Mouse (Mus musculus) kidney, adult 11 months (tissue): ENCODE data around the gene Lipo1.
"Not testable (repeated sequence)": the region's sequence is repeated elsewhere in the genome, so short reads cannot be mapped to it uniquely, and the experiment has no call there.

Source experiments
- DNase-seq: peaks from one replicate; pipeline ENCODE4 v3.0.0; 2022

Gene Lipo1

DNA sequence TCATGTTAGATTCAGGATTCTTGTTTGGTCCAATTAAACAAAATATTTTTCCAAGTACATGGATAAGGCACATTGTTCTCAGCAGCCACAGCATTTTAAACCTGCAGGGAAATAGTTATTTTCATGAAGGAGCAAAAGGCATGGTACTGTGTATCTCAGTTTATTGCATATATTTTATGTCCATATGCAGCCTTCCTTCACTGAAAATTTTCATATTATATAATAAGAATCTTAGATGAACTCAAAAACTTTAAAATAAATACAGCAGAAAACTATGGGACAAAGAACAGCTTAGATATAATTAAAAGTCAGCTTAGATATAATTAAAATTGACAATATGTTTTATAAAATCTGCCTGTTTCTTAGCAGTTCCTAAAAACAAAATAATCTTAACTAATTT, at the start of gene Lipo1:
Lipo1 (minus strand) TSS at position 101 of the 400 bp plus-strand sequence.
- DNase-seq: not testable (repeated sequence)

DNA sequence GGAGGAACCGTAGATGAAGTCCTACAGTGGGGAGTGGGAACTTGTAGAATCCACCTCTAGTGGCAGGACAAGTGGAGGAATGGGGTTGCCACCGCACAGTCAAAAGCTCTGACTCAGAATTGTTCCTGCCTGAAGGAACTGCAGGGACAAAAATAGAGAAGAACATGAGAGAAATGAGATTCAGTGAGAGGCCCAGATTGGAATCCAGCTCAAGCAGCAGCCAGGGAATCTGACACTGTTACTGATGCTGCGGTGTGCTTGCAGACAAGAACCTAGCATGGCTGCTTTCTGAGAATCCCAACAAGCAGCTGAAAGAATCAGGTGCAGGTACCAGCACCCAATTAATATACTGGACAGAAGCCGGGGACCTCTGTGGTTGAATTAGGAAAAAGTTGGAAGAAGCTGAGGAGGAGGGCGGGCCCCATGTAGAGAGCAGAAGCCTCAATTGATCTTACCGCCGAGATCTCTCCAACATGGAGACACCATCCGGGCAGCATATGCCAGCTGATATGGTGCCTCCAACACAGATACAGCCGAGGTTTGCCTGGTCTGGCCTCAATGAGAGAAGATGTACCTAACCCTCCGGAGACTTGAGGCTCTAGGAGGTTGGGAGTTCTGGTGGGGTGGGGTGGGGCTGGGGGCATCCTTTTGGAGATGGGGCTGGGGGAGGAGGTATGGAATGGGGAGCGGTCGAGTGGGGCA, 532 bp downstream of the Lipo1 start:
- DNase-seq: no peak

DNA sequence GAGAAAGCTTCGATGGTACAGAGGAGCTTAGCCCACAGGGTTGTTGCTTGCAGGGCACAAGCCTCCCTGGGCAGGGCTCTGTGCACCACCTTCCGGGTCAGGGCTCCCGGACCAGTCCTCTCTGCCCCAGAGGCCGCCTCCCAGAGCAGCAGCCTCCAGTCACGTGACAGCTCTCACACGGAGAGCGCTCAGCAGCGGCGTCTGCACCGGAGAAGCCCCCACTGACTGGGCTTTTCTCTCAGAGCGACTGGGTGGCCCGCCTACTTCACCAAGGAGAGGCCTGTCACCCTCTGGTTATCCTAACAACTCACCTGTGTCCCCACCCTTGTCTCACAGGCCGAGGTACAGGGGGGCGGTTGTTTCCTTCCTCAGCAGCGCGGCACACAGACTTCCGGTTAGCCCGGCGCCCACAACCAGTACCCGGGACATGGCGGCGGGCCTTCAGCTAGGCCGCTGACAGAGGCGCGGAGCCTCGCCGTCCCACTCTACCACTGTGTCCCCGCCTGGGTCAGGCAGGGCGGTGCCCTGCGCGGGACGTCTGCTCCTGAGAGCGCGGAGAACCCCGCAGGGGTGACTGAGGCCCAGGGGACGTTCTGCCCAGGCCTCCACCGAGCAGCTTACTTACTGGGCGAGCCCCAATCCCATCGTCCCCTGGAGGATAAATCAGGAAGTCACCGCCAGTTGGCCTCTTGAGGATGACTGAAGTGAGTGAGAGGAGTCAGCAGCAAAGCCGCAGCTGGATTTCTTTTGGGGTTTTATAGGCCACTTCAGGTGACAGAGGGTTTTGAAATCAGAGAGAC, 25.8 kb downstream of the Lipo1 start, which contains the start of gene Lipo3:
Lipo3 (minus strand) TSS at position 665 of the 800 bp plus-strand sequence.
- DNase-seq: peak; percentile 11

DNA sequence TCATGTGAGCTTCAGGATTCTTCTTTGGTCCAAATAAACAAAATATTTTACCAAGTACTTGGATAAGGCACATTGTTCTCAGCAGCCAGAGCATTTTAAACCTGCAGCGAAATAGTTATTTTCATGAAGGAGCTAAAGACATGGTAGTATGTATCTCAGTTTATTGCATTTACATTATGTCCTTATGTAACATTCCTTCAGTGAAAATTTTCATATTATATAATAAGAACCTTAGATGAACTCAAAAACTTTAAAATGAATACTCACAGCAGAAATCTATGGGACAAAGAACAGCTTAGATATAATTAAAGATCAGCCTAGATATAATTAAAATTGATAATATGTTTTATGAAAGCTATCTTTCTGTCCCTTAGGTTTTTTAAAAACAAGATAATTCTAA, 36.0 kb downstream of the Lipo1 start, which contains the start of gene Lipo2:
Lipo2 (minus strand) TSS at position 101 of the 400 bp plus-strand sequence.
- not testable (repeated sequence) for DNase-seq
